ENCODE assay signal across 14 mouse cellular contexts in the genomic region with DNA sequence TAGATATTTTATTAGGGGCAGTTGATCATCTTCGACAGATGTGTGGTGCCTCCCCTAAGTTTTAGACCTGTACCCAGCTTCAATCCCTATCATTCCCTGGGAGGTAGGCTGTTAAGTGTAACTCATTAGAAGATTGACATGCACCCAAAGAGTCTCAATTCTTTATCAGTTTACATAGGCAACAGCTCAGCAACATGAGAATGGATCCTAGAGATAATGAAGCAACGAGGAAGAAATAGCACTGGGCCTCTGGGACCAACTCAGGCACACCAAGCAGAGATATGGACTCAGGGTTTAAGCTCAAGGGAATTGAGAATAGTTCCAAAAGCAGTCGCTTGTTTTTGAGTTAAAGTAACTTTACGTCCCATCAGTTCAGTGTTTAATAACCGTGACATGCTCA.
"Had no signal": no experiment of that assay in that cellular context is flagged by ENCODE, and none has a peak within 500 bp of the region (broad histone marks: within the 10 kb centered on the region; RNA-seq: fewer than 3 reads in every experiment).

No protein-coding gene starts in this region.

- H3K9ac ChIP-seq: neural tube, embryonic 13.5 days had no signal

- ATAC-seq: lung, postnatal 0 days; midbrain, embryonic 16.5 days had no signal

- H3K27me3 ChIP-seq: neural tube, embryonic 13.5 days had no signal

- H3K4me1 ChIP-seq: limb, embryonic 10.5 days; neural tube, embryonic 13.5 days had no signal

- H3K36me3 ChIP-seq: limb, embryonic 10.5 days; neural tube, embryonic 13.5 days had no signal

- H3K4me2 ChIP-seq: midbrain, embryonic 11.5 days; neural tube, embryonic 13.5 days had no signal

- H3K4me3 ChIP-seq: left cerebral cortex, adult 2 months; limb, embryonic 10.5 days; neural tube, embryonic 13.5 days had no signal

- H3K9me3 ChIP-seq: limb, embryonic 10.5 days; neural tube, embryonic 13.5 days had no signal

- H3K27ac ChIP-seq: kidney, postnatal 0 days; left cerebral cortex, adult 2 months; limb, embryonic 10.5 days; neural tube, embryonic 13.5 days had no signal

- DNase-seq: kidney, adult 11 months; kidney, adult 9 months; lung, adult 2 months; lung, postnatal 36 days; right cerebral cortex, postnatal 14 days; thymus, adult 2 months; thymus, postnatal 25 days had no signal
